Mouse (Mus musculus) bone marrow, adult 2 months (tissue): ENCODE measurements around the gene Clcn3. TPM values are rescaled to one million over a fixed set of nuclear protein-coding genes. Genes with fewer than 3 reads are reported as not detected.

Source experiments
- H3K27ac ChIP-seq: fragments of 200-500 bp; 2 replicates; pipeline ENCODE4 v1.5.1; 2012; ENCODE audit warnings: low read depth, mild to moderate bottlenecking, control low read depth, inconsistent platforms, low read length; ENCODE audit not compliant: control insufficient read depth, poor library complexity, insufficient read depth
- H3K4me1 ChIP-seq: fragments of 200-500 bp; 2 replicates; pipeline ENCODE4 v1.6.1; 2011; ENCODE audit warnings: low read length; ENCODE audit not compliant: control insufficient read depth, insufficient read depth
- H3K4me3 ChIP-seq: fragments of 200-500 bp; replicated peaks from 2 replicates; pipeline ENCODE3; 2011; ENCODE audit warnings: mild to moderate bottlenecking, low read depth, low read length, control low read depth; ENCODE audit not compliant: control insufficient read depth
- CTCF ChIP-seq: fragments of 200-500 bp; IDR thresholded peaks from 2 replicates; pipeline ENCODE4 v1.5.1; 2011; ENCODE audit warnings: low read length, control low read depth; ENCODE audit not compliant: control insufficient read depth, insufficient read depth
- POLR2A ChIP-seq: fragments of 200-500 bp; IDR thresholded peaks from 2 replicates; pipeline ENCODE4 v1.6.1; 2011; ENCODE audit warnings: low read depth, mild to moderate bottlenecking, control low read depth, low read length, borderline replicate concordance; ENCODE audit not compliant: control insufficient read depth
- WGBS: fragments of 180-500 bp; shearing (Covaris S2); methylation state at CpG from one replicate; pipeline ENCODE4 v1.1.7; 2018; 5-methylcytosine and 5-hydroxymethylcytosine counted together
- polyA plus RNA-seq: library from polyadenylated mRNA; stranded (reverse); fragments of >200 nt; gene quantifications from 2 replicates; pipeline ENCODE4 v1.2.4, GENCODE M21; 2011; ENCODE audit warnings: low replicate concordance; ENCODE audit not compliant: missing spikeins, insufficient read depth, insufficient read length

Clcn3 gene
- polyA plus RNA-seq, 1 experiment: 35.2 TPM

- WGBS: 91% methylated on average over 4 of the region's 4 CpGs
- Histone ChIP-seq H3K4me3 (no peak overlapping the region), H3K4me1 (peaks cover 1% of the 10 kb centered on the region; the same call in 1 of the 2 replicates), H3K27ac (no peak overlapping the region)
- TF ChIP-seq CTCF: no peak
Observed at GRCm38 (mm10) chr8:60964518-60964917, 18.6 kb downstream of the Clcn3 start.

- Histone ChIP-seq H3K27ac (no peak overlapping the region), H3K4me1 (no peaks in the 10 kb centered on the region; the same call in 1 of the 2 replicates), H3K4me3 (no peak overlapping the region)
- 40% methylated on average over 2 of the region's 2 CpGs for WGBS
- TF ChIP-seq POLR2A (no peak), CTCF (no peak)
Observed at GRCm38 (mm10) chr8:60963931-60964330, 19.2 kb downstream of the Clcn3 start.

- Histone ChIP-seq H3K4me1 (no peaks in the 10 kb centered on the region; the same call in 1 of the 2 replicates), H3K27ac (no peak overlapping the region), H3K4me3 (no peak overlapping the region)
- WGBS: 32% methylated on average over 3 of the region's 3 CpGs
- TF ChIP-seq POLR2A (no peak), CTCF (no peak)
Observed at GRCm38 (mm10) chr8:60962763-60963162, 20.3 kb downstream of the Clcn3 start.

GRCm38 (mm10) chr8:60956847-60957246 lies 26.3 kb downstream of the Clcn3 start:
- 57% methylated on average over 7 of the region's 7 CpGs for WGBS
- TF ChIP-seq CTCF: no peak
- no peak for TF ChIP-seq POLR2A
- Histone ChIP-seq H3K4me3 (no peak overlapping the region), H3K27ac (peak overlapping the region; percentile 49), H3K4me1 (no peaks in the 10 kb centered on the region; the same call in 1 of the 2 replicates)

- WGBS: 32% methylated on average over 15 of the region's 15 CpGs
- Histone ChIP-seq H3K4me1 (no peaks in the 10 kb centered on the region; the same call in 1 of the 2 replicates), H3K4me3 (peak overlapping the region; percentile 79), H3K27ac (peak overlapping the region; percentile 74)
- TF ChIP-seq POLR2A (peak; percentile 49), CTCF (no peak)
Observed at GRCm38 (mm10) chr8:60954281-60955014, 28.7 kb downstream of the Clcn3 start.

GRCm38 (mm10) chr8:60952803-60953202 lies 30.3 kb downstream of the Clcn3 start:
- TF ChIP-seq CTCF (no peak), POLR2A (no peak)
- Histone ChIP-seq H3K4me1 (no peaks in the 10 kb centered on the region; the same call in 1 of the 2 replicates), H3K27ac (no peak overlapping the region), H3K4me3 (peak overlapping the region; percentile 30)
- WGBS: 56% methylated on average over 5 of the region's 5 CpGs

- Histone ChIP-seq H3K4me1 (no peaks in the 10 kb centered on the region), H3K4me3 (no peak overlapping the region), H3K27ac (no peak overlapping the region)
- no peak for TF ChIP-seq POLR2A
- no peak for TF ChIP-seq CTCF
- WGBS: 95% methylated on average over 1 of the region's 1 CpGs
Observed at GRCm38 (mm10) chr8:60951757-60952156, 31.3 kb downstream of the Clcn3 start.

GRCm38 (mm10) chr8:60951271-60951670 lies 31.8 kb downstream of the Clcn3 start:
- Histone ChIP-seq H3K27ac (no peak overlapping the region), H3K4me3 (no peak overlapping the region), H3K4me1 (no peaks in the 10 kb centered on the region)
- TF ChIP-seq CTCF (no peak), POLR2A (no peak)
- 86% methylated on average over 4 of the region's 4 CpGs for WGBS

- no peak overlapping the region for H3K4me3 ChIP-seq
- no peak overlapping the region for H3K27ac ChIP-seq
- no peak for TF ChIP-seq POLR2A
- no peak for TF ChIP-seq CTCF
- no peaks in the 10 kb centered on the region for H3K4me1 ChIP-seq
- 62% methylated on average over 4 of the region's 4 CpGs for WGBS
Observed at GRCm38 (mm10) chr8:60949859-60950258, 33.2 kb downstream of the Clcn3 start.
